Mouse (Mus musculus): ENCODE measurements around the gene Napa.

Napa gene

DNA sequence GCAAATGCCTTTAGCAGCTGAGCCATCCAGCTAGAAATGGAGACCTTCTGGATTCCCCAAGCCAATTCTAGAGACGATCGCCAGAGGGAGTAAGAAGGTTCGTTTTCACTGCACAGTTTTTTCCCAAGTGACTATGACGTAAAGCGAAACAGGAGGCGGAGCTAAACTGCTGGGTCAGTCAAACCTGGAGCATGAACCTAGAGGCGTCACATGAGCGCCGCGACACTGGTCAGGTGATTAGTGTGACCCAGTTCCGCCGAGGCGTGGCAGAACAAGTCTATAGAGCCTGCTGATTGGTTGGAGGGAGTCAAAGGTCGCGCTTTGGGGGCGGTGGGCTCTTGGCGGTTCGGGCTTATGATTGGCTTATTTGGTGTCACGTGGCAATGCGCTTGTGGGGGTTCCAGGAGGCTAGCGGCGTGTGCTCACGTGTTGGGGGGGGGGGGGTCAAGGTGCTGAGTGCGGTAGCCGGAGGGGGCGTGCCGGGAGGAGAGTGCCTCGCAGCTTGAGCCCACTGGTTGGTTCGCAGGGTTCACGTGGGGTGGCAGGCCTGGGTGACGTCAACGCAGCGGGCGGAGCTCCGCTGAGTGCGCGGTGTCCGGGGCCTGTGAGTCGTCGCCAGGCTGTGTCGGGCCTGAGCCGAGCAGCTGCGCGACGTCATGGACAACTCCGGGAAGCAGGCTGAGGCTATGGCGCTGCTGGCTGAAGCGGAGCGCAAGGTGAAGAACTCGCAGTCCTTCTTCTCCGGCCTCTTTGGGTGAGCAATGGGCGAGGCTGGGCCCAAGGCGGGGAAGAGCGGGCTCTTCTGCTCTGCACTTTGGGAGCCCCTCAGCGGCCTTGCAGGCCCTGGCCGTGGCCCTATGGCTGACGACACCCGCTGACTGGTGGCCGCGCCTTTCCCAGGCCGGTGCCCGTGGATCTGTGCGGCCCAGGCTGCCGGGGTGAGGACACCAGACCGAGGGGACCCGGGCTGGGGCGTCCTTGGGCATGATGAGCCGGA, at the start of gene Napa:
TSS of gene Napa (plus strand) at position 438 of the 997 bp plus-strand sequence.
- peak; percentile 100 for DNase-seq (ENCODE audit: low read depth, low spot score)

DNA sequence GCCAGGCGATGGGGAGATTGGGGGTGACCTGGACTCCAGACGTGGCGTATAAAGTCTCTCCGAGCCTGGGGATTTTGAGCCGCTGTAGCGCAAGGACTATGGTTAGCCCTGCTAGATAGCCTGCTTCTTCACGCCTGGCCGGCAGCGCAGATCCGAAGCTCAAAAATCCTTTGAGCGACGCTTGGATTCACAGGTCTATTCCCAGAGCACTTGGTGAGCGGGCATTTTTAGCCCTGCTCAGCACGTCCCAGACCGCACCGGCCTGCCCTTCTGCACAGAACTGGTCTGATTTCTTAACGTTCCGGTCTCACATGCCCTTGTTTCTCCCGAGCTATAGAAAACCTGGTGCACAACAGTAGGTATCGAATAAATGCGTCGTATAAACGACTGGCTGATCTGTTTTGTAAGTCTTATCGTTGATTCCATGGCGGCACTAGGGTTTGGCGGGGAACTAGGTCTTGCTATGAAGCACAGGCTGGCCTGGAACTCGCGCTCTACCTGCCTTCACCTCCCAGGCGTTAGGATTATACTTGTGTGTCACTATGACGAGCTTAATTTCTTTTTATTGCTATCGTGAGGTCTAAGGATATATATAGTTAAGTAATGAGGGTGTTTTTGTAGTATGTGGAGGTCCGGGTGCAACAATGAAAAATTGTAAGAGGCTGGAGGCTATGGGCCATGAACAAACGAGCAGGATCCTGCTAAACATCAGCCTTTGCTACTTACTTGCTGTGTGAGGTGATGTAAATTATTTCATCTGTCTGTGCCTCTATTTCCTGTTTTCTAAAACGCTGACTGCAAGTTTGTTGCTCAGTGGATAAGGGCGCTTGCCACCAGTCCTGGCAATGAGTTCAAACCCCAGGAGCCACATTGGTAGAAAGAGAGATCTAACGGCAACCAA, 49.3 kb upstream of the Napa start:
- no peak for DNase-seq (ENCODE audit: low read depth, low spot score)

DNA sequence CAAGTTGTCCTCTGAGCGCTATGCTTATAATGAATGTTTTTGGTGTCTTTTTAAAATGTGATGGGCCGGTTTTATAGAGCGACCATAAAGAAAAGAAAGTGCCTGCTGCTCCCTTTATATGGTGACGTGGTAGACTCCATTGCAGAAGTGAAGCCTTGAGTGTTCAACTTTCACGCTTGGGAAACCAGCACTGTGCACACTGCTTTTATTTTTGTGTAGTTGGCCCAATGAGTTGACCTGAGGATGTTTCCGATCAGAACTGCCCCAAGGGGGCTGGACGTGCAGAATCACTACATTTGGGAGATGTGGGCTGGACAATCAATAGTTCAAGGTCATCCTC, 48.7 kb upstream of the Napa start:
- DNase-seq (ENCODE audit: low read depth, low spot score), result no peak

DNA sequence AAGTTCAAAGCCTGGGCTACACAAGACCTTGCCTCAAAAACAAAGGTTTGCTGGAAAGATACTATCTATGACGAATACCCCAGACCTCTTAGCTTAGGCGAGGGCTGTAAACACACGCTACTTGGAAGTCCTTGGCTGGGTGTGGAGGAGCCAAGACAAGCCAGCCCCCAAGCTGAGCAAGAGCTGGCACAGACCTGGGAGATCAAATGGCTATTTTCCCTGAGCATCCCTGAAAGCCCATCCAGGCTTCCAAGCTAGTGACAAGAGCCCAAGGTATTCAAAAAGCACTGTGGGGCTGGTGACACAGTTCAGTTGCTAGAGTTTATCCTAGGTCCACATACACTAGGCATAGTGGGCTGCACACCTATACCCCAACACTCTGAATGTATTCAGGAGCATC, 47.7 kb upstream of the Napa start:
- no peak for DNase-seq (ENCODE audit: low read depth, low spot score)

DNA sequence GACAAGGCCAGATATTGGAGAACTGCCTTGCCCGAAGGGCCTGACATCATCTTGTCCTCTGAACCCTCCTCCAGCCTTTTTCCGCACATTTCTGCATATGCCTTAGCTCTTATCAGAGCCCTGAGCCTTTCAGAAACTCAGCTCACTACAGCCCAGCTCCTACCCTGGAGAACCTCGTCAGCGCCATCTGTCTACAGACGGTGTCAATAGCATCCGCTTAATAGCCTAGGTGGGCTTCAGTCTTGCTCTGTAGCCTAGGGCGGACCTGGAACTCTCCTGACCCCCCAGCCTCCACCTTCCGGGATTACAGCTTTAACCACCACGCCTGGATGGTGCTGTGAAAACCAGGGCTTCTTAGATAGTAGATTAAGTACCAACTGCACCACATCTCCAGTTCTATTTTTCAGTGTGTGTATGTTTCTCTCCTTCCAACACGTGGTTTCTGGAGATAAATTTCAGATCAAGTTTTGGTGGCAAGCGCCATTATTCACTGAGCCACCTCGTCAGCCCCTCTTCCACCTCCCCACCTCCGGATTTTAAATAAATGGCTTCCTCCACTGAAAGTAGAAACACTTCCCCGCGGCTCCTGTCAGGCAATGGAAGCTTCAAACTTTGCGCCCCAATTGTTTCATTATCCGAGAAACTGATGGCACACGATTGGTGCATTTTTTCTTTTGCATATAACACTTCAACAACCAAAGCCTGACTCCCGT, 46.2 kb upstream of the Napa start:
- peak; percentile 50 for DNase-seq (ENCODE audit: low read depth, low spot score)

DNA sequence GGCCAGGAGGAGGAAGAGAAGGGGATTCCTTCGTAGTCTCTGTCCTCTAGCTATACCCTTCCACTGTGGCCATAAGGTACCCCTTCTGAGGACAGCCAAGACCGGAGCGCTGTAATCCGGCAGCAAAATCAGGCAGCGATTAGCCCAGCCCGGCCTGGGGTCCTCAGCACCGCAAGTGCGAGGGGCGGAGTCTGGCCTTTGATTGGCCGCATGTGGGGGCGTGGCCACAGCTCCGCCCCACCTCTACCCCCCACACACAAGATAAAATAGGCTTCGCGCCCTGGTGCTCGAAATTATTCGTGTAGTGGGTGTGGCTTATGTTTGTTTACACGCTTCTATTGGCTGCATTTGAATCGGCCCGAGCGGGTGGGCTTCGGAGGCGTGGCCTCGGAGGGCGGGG, 45.6 kb upstream of the Napa start:
- peak; percentile 92 for DNase-seq (ENCODE audit: low read depth, low spot score)

DNA sequence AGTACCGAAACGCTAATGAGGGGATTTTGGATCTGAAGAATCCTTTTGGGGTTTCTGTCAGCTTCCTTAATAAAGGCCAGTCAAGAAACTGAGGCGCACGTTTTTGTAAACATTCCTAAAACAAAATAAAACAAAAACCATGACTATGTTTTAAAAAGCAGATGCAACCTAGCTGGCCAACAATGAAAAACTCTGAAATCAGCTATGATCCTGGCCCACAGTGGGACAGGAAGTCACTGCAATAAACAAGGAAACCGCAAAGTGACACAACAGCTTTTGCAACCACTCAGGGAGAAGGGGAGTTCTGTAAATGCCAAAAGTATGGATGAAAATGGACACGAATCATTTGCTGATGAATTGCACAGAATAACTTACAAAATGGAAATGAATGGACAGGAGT, 45.2 kb upstream of the Napa start:
- DNase-seq (ENCODE audit: low read depth, low spot score), result no peak

DNA sequence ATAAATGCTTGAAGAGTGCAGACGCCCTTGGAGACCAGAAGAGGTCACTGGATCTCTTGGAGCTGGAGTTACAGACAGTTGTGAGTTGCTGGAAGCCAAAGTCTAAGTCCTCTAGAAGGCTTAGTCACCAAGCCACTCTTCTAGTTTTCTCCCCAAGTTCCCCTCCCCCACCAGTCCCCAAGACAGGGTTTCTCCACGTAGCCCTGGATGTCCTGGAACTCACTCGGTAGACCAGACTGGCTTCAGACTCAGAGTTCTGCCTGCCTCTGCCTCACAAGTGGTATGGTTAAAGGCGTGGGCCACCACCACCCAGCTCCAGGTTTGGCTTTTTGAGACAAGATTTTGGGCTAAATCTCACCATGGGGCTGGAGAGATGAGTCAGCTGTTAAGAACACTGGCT, 43.3 kb upstream of the Napa start:
- no peak for DNase-seq (ENCODE audit: low read depth, low spot score)

DNA sequence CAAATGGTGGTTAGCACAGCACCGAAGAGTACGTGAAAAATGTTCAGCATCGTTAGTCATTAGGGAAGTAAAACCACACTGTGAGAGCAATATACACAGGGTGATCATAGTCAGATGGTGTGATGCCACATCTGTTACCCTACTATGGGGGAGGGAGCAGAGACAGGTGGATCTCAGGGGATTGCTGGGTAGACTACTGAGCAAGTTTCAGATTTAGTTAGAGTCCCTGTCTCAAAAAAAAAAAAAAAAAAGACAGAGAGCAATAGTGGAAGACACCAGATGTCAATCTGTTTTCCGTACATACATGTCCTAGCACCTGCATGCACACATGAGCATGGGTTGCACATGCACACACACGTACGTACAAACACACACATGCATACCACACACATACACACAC, 42.6 kb upstream of the Napa start:
- DNase-seq (ENCODE audit: low read depth, low spot score), result no peak

DNA sequence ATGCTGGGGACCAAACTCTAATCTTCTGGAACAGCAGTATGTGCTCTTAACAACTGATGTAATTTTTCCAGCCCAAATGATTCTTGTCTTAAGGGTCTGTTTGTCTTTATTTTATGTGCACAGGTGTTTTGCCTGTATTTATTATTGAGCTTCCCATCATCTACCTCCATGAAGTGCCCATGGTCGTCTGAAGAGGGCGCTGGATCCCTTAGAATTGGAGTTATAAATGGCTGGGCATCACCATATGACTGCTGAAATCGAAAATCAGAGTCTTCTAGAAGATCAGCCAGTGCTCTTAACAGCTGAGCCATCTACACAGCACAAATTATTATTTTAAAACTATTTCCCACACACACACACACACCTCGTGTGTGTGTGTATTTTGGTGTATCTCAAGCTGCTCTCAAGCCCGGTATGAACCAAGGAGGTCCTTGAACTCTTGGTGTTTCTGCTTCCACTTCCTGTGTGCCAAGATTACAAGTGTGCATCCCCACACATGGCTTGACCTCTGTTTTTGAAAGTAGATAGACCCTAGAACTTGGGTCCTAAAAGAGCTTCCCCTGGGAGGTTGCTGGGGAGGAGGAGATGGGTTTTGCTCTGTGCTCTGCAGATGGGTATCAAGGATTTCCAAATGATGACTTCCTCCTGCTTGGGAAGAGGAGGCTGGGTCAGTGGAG, 41.7 kb upstream of the Napa start:
- DNase-seq (ENCODE audit: low read depth, low spot score), result peak; percentile 38

DNA sequence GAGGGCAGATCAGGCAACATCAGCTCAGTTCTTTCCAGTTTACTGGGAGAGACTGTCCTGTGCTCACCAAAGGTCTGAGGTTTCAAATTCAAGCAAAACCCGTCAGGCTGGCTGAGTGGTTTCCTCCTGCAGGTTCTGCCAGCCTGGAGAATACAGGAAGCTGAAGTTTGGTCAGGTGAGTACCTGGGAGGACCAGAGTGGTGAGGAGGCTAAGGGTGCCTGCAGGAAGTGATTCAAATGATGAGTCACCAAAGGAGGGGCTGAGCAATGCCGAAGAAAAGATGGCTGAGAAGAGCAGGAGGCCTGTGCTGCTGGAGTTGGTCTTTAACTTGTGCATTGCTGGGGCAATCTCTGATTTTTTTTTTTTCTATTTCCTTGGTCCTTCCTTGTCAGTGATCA, 41.1 kb upstream of the Napa start:
- DNase-seq (ENCODE audit: low read depth, low spot score), result no peak

DNA sequence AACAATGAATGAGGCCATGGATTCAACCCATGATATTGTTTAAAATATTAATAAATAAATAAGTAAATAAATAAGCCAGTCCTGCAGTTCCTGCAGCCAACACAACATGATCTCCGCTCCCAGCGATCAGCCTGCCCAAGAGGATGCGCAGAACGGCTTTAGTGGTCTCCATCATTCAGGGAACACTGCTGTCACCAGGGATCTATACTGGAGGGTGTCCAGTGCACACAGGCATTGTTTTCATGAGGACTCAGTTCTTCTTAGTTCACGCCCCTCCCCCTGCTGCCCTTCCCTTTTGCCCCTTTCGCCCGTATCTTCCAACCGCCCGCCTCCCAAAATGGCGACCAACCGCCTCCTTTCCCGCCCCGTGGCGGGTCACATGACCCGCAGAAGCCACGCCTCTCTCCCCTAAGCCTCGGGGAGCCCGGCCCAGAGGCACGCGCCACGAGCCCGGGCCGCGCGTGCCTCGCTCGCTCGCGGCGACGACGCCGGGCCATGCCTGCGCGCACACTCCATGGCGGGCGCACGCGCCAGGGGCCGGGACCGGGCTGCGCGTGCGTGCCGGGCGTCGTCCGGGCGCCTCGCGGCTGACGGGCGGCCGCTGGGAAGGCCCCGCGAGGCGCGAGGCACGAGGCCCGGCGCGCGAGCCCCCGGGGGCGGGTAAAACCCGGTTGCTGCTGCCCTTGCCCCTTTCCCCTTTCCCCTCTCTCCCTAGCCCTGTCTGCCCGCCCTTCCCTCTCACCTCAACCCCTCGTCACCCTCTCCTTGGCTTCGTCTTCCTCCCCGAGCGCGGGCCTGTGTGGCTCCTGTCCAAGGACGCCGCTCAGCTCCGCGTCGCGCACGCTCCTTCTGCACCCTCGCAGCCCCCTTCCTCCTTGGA, 36.8 kb upstream of the Napa start, which contains the start of gene Zfp541:
TSS of gene Zfp541 (plus strand) at position 596 of the 880 bp plus-strand sequence.
- DNase-seq (ENCODE audit: low read depth, low spot score), result no peak

DNA sequence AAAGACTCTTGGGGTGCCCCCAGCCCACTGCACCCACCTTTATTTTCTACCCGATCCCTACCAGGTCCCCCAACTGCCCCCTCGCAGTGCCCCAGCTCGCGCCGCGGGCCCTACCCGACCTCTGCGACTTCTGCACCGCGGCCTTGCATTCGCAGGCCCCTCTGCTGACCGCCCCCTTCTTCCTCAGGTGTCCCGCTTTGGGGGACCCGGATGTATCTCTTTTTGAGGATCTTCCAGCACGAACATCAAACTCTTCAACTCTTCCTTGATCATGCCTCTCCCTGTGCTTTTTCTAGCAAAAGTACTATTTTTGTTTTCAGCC, 36.2 kb upstream of the Napa start:
- DNase-seq (ENCODE audit: low read depth, low spot score), result no peak

DNA sequence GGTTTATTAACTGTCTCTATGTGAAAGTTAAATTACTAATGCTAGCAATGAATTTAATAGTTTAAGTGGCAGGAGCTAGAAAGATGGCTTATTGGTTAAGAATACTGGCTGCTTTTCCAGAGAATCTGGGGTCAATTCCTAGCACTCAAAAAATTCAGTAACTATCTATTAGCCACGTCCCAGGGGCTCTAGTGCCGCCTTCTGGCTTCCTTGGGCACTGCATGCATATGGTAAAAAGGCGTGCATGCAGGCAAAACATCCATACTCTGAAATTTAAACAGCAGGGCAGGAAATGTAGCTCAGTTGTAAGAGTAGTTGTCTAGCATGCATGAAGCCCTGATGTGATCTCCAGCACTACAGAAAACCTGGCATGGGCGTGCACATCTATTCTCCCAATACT, 34.8 kb upstream of the Napa start:
- no peak for DNase-seq (ENCODE audit: low read depth, low spot score)

DNA sequence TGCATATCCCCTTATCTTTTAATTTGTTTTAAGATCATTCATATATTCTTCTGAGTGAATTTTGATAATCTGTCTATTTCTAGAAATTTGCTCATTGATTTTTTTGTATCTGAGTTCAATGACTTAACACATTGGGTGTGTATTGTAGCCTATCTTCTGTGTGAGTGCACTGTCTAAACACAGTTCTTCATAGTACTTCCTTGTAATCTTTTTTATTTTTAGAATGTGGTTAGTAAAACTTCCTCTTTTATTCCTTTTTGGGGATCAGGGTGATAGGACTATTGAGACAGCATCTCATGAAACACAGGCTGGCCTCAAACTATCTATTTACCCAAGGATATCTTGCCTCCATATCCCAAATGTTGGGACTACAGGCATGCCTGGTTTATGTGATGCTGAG, 27.4 kb upstream of the Napa start:
- no peak for DNase-seq (ENCODE audit: low read depth, low spot score)

DNA sequence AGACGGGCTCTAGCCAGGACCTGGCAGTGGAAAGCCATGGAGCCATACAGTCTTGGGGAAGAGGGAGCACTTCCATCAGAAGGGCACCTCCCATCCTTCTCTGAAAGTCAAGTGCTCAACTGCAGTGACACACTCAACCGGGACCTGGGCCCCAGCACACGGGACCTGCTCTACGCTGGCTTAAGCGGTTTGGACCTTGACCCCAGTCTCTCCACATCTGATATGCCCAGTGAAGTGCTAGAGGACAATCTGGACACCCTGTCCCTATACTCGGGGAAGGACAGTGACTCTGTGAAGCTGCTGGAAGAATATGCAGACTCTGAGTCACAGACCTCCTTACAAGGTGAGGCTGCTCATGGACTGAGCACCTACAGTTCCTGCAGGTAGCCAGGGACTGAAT, 26.4 kb upstream of the Napa start:
- DNase-seq (ENCODE audit: low read depth, low spot score), result no peak

DNA sequence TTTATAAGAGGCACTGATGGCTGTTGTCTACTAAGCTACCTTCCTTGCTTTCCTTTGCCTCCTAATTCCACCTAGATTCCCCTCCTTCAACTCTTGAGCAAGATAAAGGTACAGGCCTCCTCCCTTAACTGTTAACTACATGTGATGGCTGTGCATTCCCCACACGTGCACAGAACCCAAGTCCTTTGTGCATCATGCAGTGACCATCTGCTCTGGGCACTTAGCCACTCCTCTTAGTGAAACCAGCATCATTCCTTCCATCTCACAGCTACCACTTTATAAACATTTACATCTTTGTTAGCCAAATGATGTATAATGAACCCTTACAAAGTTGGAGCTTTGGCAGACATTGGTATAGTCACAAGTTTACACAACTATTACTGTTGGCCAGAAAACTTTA, 18.3 kb upstream of the Napa start:
- no peak for DNase-seq (ENCODE audit: low read depth, low spot score)

DNA sequence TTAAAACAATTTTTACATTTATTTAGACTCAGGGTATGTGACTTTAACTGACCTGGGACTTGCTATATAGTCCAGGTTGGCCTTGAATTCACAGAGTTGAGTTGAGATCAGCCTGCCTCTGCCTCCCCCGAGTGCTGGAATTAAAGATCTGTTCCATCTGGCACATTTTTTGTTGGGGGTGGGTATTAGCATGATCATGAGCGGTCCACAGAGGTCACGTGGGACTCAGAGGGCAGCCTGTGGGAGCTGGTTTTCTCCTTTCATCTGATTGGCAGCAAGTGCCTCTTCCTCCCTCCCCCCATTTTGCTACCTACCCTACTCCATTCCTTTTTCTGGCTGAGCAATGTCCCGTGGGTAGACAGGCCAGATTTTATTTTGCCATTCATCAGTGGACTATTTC, 17.7 kb upstream of the Napa start:
- no peak for DNase-seq (ENCODE audit: low read depth, low spot score)

DNA sequence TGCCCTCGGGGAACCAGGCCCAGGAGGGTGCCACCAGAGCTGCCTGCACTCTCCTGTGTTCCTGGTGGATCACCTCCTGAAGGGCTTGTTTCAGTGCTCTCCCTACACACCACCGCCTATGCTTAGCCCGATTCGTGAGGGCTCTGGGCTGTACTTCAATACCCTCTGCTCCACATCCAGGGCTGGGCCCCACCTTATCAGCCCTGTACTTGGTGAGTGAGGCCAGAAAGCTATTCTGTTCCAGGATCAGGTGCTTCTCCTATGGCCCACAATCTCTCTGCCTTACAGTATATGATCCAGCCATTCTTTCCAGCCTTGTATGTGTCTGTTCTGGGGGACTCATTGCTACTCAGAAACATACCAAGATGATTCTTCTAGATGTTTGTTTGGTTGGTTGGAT, 14.9 kb upstream of the Napa start:
- DNase-seq (ENCODE audit: low read depth, low spot score), result no peak

DNA sequence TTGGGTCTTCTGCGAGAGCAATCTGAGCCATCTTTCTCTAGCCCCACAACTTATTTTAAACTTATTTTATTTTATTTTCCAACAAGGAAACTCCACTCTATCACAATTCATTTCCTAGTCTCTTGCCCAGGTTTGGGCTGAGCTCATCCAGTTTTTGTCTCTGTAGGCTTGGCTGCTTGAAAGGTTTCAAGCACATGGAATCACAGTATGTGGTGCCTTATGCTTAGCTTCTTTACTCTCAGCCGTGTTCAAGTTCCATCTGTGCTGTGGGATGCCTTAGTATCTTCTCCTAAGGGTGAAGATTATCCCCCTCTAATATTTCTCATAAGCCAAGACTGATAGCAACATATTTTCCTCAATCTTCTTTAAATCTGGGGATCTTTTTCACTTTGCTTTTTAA, 10.7 kb upstream of the Napa start:
- DNase-seq (ENCODE audit: low read depth, low spot score), result no peak

DNA sequence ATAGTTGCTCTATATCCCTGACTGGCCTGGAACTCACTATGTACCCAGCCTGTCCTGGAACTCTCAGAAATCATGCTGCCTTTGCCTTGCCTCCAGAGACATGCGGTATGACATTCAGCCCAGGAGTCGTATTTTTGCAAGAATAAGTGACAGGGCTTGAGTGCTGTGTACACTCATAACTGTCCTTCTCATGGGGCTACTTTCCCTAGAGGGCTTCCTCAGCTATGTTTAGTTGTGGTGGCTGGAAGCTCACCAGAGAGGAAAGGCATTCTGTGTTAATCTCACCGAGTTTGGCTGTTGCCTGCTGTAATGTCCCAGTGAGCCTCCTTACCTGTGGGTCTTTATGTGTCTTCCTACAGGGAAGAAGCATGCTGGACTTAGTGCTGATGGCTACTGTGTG, 3.7 kb upstream of the Napa start:
- no peak for DNase-seq (ENCODE audit: low read depth, low spot score)

Data from telencephalon, adult 2 months (tissue).